Mouse (Mus musculus): ENCODE results near the gene H2-Aa.

DNA sequence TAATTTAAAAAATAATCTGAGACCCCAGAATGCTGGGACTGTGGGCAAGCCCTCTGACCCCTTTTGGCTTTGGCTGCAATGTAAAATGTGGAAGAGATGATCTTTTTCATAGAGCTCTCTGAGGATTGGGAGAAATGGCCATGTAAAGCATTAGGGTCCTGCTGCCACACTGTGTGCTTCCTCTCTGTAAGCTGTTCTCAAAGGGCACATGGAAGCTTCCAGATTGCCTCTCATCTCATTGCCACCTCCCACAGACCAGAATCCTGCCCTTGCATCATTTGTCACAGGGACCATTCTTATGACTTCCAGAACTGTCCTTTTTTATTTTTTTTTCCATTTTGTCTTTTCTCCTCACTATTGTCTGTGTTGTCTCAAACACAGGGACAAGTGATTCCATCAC, 19.6 kb upstream of the H2-Aa start:
- no peak for TF ChIP-seq CTCF (IDR thresholded peaks at IDR 0.05; ENCODE audit: low read depth)
- no peak for TF ChIP-seq EP300 (IDR thresholded peaks at IDR 0.05; ENCODE audit: low read depth)

All from heart, postnatal 0 days (tissue).